Mouse (Mus musculus): ENCODE data around the gene Pheta2. TPM values are rescaled to one million over a fixed set of nuclear protein-coding genes. Genes with fewer than 3 reads are reported as not detected.

Pheta2 gene
- 8.4 TPM in 2 replicates for polyA plus RNA-seq (2015; fragmentation: Nextera tagmentation; extraction: Ambion mirVana)

DNA sequence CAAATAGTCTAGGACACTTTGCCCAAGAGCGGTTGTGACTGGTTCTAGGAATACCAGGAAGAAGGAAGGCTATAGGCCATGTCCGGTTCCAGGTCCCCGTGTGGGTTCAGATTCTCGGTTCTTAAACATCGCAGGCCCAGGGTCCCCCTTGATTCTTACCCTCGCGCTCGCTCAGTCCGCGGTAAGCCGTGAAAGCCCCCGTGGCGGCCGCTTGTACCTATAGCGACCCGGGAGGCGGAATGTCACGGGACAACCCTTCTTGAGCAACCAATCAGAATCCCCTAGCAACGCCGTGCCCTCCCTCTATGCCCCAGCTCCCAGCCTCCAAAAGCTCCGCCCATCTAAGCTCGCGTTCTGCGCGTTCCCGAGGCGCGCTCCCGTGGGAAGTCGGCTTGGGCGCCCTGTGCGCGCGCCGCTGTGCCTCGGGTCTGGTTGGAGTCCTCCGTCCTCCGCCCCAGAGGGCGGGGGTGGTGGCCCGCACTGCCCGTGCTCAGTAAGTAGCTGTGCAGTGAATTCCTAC, at the start of gene Pheta2, which contains the start of the genes Naga and Smdt1:
TSS of gene Pheta2 (plus strand) at position 350 of the 520 bp plus-strand sequence.
TSS of gene Naga (minus strand) at position 333 of the 520 bp plus-strand sequence.
TSS of gene Smdt1 (plus strand) at position 367 of the 520 bp plus-strand sequence.
- under 1% methylated on average over 41 of the region's 41 CpGs for WGBS
- H3K9ac ChIP-seq (replicated peaks; ENCODE audit: low read depth): peak within 1 kb of the TSS; percentile 68
- H3K4me1 ChIP-seq (ENCODE audit: insufficient read depth, low read depth, low read length): peaks cover 7% of the 10 kb centered on the region; the same call in 1 of the 2 replicates
- TF ChIP-seq CTCF (IDR thresholded peaks at IDR 0.05) (peak; percentile 42; the same call in 1 of the 2 replicates), EP300 (IDR thresholded peaks at IDR 0.05) (no peak)
- DNase-seq (ENCODE audit: low spot score) (peak; percentile 98), ATAC-seq (peak; percentile 91)
- H3K4me3 ChIP-seq (ENCODE audit: low read depth, low read length): peak within 1 kb of the TSS; percentile 67
- H3K9me3 ChIP-seq (ENCODE audit: low read length): no peaks in the 10 kb centered on the region
- peak within 1 kb of the TSS; percentile 74 for H3K27ac ChIP-seq (ENCODE audit: low read length)
- H3K27me3 ChIP-seq (replicated peaks; ENCODE audit: insufficient read depth, low read length): no peaks in the 10 kb centered on the region
- peaks cover 21% of the 10 kb centered on the region for H3K36me3 ChIP-seq (ENCODE audit: insufficient read depth, low read length)
- peak within 1 kb of the TSS; percentile 64 for H3K4me2 ChIP-seq (replicated peaks; ENCODE audit: low read depth, low read length)

DNA sequence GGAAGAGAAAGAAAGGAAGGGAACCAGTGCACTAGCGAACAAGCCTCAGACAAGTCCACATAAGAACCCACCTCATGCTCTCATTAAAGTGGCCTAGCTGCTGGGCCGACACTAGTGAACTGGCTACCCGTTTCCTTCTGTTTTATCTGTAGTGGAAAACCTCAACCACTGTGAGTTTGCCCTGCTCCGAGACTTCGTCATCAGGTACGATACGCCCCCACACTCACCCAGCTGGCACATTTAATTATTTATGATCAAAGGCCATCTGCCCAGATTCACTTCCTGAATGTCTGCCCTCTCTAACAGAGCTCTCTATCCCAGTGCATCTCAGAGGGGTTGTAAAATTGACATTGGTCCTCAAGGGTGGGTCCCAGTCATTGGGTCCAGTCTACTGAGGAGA, 48.5 kb upstream of the Pheta2 start:
- H3K4me2 ChIP-seq (replicated peaks; ENCODE audit: low read depth, low read length): no peak overlapping the region
- no peaks in the 10 kb centered on the region for H3K36me3 ChIP-seq (ENCODE audit: insufficient read depth, low read length)
- DNase-seq (ENCODE audit: low spot score): no peak
- no peak overlapping the region for H3K9ac ChIP-seq (replicated peaks; ENCODE audit: low read depth)
- 87% methylated on average over 7 of the region's 7 CpGs for WGBS
- no peak for TF ChIP-seq EP300 (IDR thresholded peaks at IDR 0.05)
- H3K27ac ChIP-seq (ENCODE audit: low read length): no peak overlapping the region
- H3K27me3 ChIP-seq (replicated peaks; ENCODE audit: insufficient read depth, low read length): no peaks in the 10 kb centered on the region
- H3K4me3 ChIP-seq (ENCODE audit: low read depth, low read length): no peak overlapping the region
- H3K9me3 ChIP-seq (ENCODE audit: low read length): no peaks in the 10 kb centered on the region
- no peak for ATAC-seq
- no peaks in the 10 kb centered on the region for H3K4me1 ChIP-seq (ENCODE audit: insufficient read depth, low read depth, low read length)

DNA sequence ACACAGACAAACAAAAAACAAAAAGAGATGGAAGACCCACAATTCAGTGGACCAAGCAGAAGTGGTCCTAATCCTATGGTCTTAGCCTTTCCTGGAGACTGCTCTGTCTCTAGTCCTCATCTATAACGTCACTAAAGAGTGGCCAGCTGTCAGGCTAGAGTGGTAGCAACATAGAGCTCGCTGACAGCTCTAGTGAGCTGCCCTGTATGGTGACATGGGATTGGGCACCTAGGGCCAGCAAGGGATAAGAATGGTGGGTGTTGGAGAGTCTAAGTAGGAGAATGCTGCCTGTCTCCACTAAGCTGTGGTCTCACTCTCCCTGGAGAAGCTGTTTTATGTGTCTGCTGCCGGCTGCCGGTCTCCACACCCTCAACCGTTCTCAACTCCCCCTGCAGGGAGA, 45.9 kb upstream of the Pheta2 start:
- H3K9ac ChIP-seq (replicated peaks; ENCODE audit: low read depth): no peak overlapping the region
- ATAC-seq (no peak), DNase-seq (ENCODE audit: low spot score) (no peak)
- H3K4me3 ChIP-seq (ENCODE audit: low read depth, low read length): no peak overlapping the region
- H3K27me3 ChIP-seq (replicated peaks; ENCODE audit: insufficient read depth, low read length): no peaks in the 10 kb centered on the region
- H3K4me2 ChIP-seq (replicated peaks; ENCODE audit: low read depth, low read length): no peak overlapping the region
- no peaks in the 10 kb centered on the region for H3K9me3 ChIP-seq (ENCODE audit: low read length)
- no peak overlapping the region for H3K27ac ChIP-seq (ENCODE audit: low read length)
- no peaks in the 10 kb centered on the region for H3K4me1 ChIP-seq (ENCODE audit: insufficient read depth, low read depth, low read length)
- WGBS: 16% methylated on average over 5 of the region's 5 CpGs
- no peak for TF ChIP-seq EP300 (IDR thresholded peaks at IDR 0.05)
- TF ChIP-seq CTCF (IDR thresholded peaks at IDR 0.05): no peak
- no peaks in the 10 kb centered on the region for H3K36me3 ChIP-seq (ENCODE audit: insufficient read depth, low read length)

DNA sequence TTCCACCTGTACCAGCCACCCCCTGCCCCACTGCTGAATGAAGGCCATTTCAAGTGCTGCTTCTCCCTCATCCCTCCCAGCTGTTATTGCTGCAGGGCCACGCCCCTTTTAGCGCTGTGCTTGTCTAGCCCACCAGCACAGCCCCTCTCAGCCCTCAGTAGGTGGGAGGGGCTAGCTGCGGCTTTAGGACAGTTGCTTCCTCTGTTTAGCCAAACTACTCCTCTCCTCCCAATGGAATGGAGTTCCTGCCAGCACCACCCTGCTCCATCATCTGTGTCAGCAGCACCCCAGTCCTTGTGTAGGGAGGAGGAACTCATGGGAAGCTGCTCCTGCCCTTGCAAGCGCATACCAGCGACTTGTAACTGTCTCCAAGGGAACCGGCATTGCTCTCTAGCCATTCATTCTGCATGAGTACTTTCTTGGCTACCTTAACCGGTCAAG, 45.5 kb upstream of the Pheta2 start:
- 6% methylated on average over 7 of the region's 7 CpGs for WGBS

DNA sequence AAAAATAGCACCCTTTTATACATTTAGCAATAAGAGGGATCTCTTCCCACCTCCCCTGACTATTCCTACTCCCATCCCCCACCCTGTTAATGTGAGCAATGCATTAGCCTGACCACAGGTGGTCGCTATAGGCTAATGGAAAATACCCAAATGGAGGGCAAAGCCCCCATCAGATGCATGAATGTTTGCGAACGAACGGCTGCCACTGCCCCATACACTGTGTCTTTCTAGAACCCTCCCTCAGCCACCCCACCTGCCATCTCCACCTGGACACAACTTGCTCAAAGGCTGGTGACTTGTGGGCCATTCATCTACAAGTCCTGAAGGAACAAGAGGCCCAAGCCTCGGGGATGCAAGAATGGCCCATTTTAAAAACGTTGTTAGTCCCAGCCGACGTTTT, 44.7 kb upstream of the Pheta2 start:
- Histone ChIP-seq H3K4me1 (ENCODE audit: insufficient read depth, low read depth, low read length) (no peaks in the 10 kb centered on the region), H3K9ac (replicated peaks; ENCODE audit: low read depth) (no peak overlapping the region), H3K27me3 (replicated peaks; ENCODE audit: insufficient read depth, low read length) (no peaks in the 10 kb centered on the region), H3K4me2 (replicated peaks; ENCODE audit: low read depth, low read length) (no peak overlapping the region), H3K4me3 (ENCODE audit: low read depth, low read length) (no peak overlapping the region), H3K27ac (ENCODE audit: low read length) (no peak overlapping the region), H3K36me3 (ENCODE audit: insufficient read depth, low read length) (no peaks in the 10 kb centered on the region), H3K9me3 (ENCODE audit: low read length) (no peaks in the 10 kb centered on the region)
- TF ChIP-seq CTCF (IDR thresholded peaks at IDR 0.05): peak; percentile 73
- no peak for TF ChIP-seq EP300 (IDR thresholded peaks at IDR 0.05)
- 32% methylated on average over 8 of the region's 8 CpGs for WGBS
- ATAC-seq (no peak), DNase-seq (ENCODE audit: low spot score) (peak; percentile 18)

More for the DNA sequence above, 45.5 kb upstream of the Pheta2 start:
- DNase-seq (ENCODE audit: low spot score) (peak; percentile 27), ATAC-seq (no peak; the same call in 1 of the 2 replicates)
- Histone ChIP-seq H3K9ac (replicated peaks; ENCODE audit: low read depth) (no peak overlapping the region), H3K4me3 (ENCODE audit: low read depth, low read length) (no peak overlapping the region), H3K27me3 (replicated peaks; ENCODE audit: insufficient read depth, low read length) (no peaks in the 10 kb centered on the region), H3K36me3 (ENCODE audit: insufficient read depth, low read length) (no peaks in the 10 kb centered on the region), H3K9me3 (ENCODE audit: low read length) (no peaks in the 10 kb centered on the region), H3K27ac (ENCODE audit: low read length) (no peak overlapping the region), H3K4me1 (ENCODE audit: insufficient read depth, low read depth, low read length) (no peaks in the 10 kb centered on the region), H3K4me2 (replicated peaks; ENCODE audit: low read depth, low read length) (no peak overlapping the region)
- TF ChIP-seq CTCF (IDR thresholded peaks at IDR 0.05): no peak
- TF ChIP-seq EP300 (IDR thresholded peaks at IDR 0.05): no peak

DNA sequence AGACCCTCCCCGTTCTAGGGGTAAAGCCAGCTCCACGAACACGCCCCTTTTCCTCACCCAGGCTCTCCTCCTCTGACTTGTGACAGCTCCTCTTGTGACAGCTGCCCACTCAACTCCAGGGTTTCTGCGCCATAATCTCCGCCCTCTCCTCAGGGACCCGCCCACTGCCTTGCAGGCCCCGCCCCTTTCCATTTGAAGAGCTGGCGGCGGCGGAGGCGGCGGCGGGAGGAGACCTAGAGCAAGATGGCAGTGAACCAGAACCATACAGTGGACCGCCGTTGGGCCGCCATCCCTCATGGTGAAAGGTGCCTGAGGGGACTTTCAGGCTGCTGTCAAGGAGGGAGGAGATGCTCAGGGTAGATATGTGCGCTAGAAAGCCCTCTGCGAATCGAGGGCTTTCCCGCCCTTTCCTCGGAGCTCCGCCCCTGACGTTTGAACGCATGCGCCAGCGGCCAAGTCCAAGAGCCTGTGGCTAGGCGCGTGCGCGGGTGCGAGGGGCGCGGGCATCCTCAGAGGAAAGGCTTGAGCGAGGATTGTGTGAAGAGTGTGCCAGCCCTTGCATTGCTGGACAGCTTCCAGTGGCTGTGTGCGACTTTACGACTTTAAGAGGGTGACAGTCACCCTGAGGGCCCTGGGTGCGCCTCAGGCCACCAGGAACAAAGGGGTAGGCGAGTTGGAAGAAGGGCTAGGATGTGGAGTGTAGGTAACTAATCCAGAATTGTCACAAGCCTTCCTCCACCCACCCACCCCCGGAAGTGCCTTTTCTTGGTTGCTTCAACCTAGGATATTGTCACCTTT, 39.8 kb upstream of the Pheta2 start, which contains the start of gene Wbp2nl:
TSS of gene Wbp2nl (plus strand) at position 191 of the 798 bp plus-strand sequence.
- no peaks in the 10 kb centered on the region for H3K4me1 ChIP-seq (ENCODE audit: insufficient read depth, low read depth, low read length)
- H3K4me2 ChIP-seq (replicated peaks; ENCODE audit: low read depth, low read length): 0 out of 2 replicates have a peak within 1 kb of the TSS, but pooled peaks have one; percentile 1
- H3K4me3 ChIP-seq (ENCODE audit: low read depth, low read length): no peak within 1 kb of the TSS
- TF ChIP-seq EP300 (IDR thresholded peaks at IDR 0.05) (no peak), CTCF (IDR thresholded peaks at IDR 0.05) (no peak)
- 51% methylated on average over 38 of the region's 39 CpGs for whole genome bisulfite sequencing
- peak; percentile 22 for DNase-seq (ENCODE audit: low spot score)
- H3K9ac ChIP-seq (replicated peaks; ENCODE audit: low read depth): no peak within 1 kb of the TSS
- H3K27me3 ChIP-seq (replicated peaks; ENCODE audit: insufficient read depth, low read length): no peaks in the 10 kb centered on the region
- no peak within 1 kb of the TSS for H3K27ac ChIP-seq (ENCODE audit: low read length)
- peak; percentile 19; the same call in 1 of the 2 replicates for ATAC-seq
- no peaks in the 10 kb centered on the region for H3K9me3 ChIP-seq (ENCODE audit: low read length)
- H3K36me3 ChIP-seq (ENCODE audit: insufficient read depth, low read length): no peaks in the 10 kb centered on the region
